Mouse (Mus musculus): ENCODE data around the gene D3Ertd254e.

- TF ChIP-seq CTCF (conservative IDR thresholded peaks at IDR 0.05; ENCODE audit: insufficient read depth, insufficient read length, low read depth, low read length) (no peak), POLR2A (IDR thresholded peaks at IDR 0.05; ENCODE audit: low read depth, low read length) (no peak)
These were observed 61.9 kb downstream of the D3Ertd254e start for GRCm38 (mm10) chr3:36212758-36213157.
